Mouse (Mus musculus): ENCODE data around the gene Chmp4b. TPM values are rescaled to one million over a fixed set of nuclear protein-coding genes. Genes with fewer than 3 reads are reported as not detected.

The Chmp4b gene
- polyA plus RNA-seq, 1 experiment from 2014 or later = 9.9 TPM

- H3K9ac ChIP-seq (ENCODE audit: low read depth, low read length) = peak overlapping the region; percentile 3; the same call in 1 of the 2 replicates
- no peaks in the 10 kb centered on the region for H3K9me3 ChIP-seq (replicated peaks; ENCODE audit: control insufficient read depth, low read length)
- H3K36me3 ChIP-seq (ENCODE audit: control insufficient read depth, insufficient read depth) = no peaks in the 10 kb centered on the region
- peak overlapping the region; percentile 43; the same call in 1 of the 2 replicates for H3K27ac ChIP-seq (ENCODE audit: low read length)
- H3K4me1 ChIP-seq (ENCODE audit: control insufficient read depth, low read depth, low read length) = peaks cover 36% of the 10 kb centered on the region
- WGBS (ENCODE audit: insufficient replicate concordance) = 21% methylated on average over 5 of the region's 5 CpGs
- H3K4me2 ChIP-seq (ENCODE audit: low read depth, low read length) = peak overlapping the region; percentile 94
- no peak overlapping the region for H3K4me3 ChIP-seq (ENCODE audit: low read depth, low read length)
- no peak for ATAC-seq (ENCODE audit: low read depth)
- no peaks in the 10 kb centered on the region for H3K27me3 ChIP-seq (ENCODE audit: control insufficient read depth, insufficient read depth, low read depth, low read length)
These were observed 35.8 kb upstream of the Chmp4b start for GRCm38 (mm10) chr2:154615674-154616073.

GRCm38 (mm10) chr2:154617061-154617460 lies 34.4 kb upstream of the Chmp4b start:
- Histone ChIP-seq H3K4me2 (ENCODE audit: low read depth, low read length) (no peak overlapping the region), H3K9ac (ENCODE audit: low read depth, low read length) (no peak overlapping the region), H3K4me3 (ENCODE audit: low read depth, low read length) (no peak overlapping the region), H3K4me1 (ENCODE audit: control insufficient read depth, low read depth, low read length) (peaks cover 31% of the 10 kb centered on the region), H3K36me3 (ENCODE audit: control insufficient read depth, insufficient read depth) (no peaks in the 10 kb centered on the region), H3K9me3 (replicated peaks; ENCODE audit: control insufficient read depth, low read length) (no peaks in the 10 kb centered on the region), H3K27me3 (ENCODE audit: control insufficient read depth, insufficient read depth, low read depth, low read length) (no peaks in the 10 kb centered on the region), H3K27ac (ENCODE audit: low read length) (no peak overlapping the region)
- ATAC-seq (ENCODE audit: low read depth) = no peak
- 85% methylated on average over 3 of the region's 3 CpGs for WGBS (ENCODE audit: insufficient replicate concordance)

GRCm38 (mm10) chr2:154621684-154622083 lies 29.8 kb upstream of the Chmp4b start:
- H3K9me3 ChIP-seq (replicated peaks; ENCODE audit: control insufficient read depth, low read length) = 0 out of 2 replicates have a peak, but pooled peaks cover 2% of the 10 kb centered on the region
- H3K4me3 ChIP-seq (ENCODE audit: low read depth, low read length) = no peak overlapping the region
- no peaks in the 10 kb centered on the region for H3K27me3 ChIP-seq (ENCODE audit: control insufficient read depth, insufficient read depth, low read depth, low read length)
- ATAC-seq (ENCODE audit: low read depth) = peak; percentile 51
- no peaks in the 10 kb centered on the region; the same call in 1 of the 2 replicates for H3K36me3 ChIP-seq (ENCODE audit: control insufficient read depth, insufficient read depth)
- 60% methylated on average over 5 of the region's 5 CpGs for WGBS (ENCODE audit: insufficient replicate concordance)
- H3K27ac ChIP-seq (ENCODE audit: low read length) = no peak overlapping the region
- no peak overlapping the region for H3K4me2 ChIP-seq (ENCODE audit: low read depth, low read length)
- H3K4me1 ChIP-seq (ENCODE audit: control insufficient read depth, low read depth, low read length) = no peaks in the 10 kb centered on the region; the same call in 1 of the 2 replicates
- H3K9ac ChIP-seq (ENCODE audit: low read depth, low read length) = no peak overlapping the region; the same call in 1 of the 2 replicates

- no peak overlapping the region for H3K27ac ChIP-seq (ENCODE audit: low read length)
- H3K27me3 ChIP-seq (ENCODE audit: control insufficient read depth, insufficient read depth, low read depth, low read length) = no peaks in the 10 kb centered on the region
- ATAC-seq (ENCODE audit: low read depth) = no peak
- peaks cover 6% of the 10 kb centered on the region; the same call in 1 of the 2 replicates for H3K36me3 ChIP-seq (ENCODE audit: control insufficient read depth, insufficient read depth)
- 0 out of 2 replicates have a peak, but pooled peaks cover 2% of the 10 kb centered on the region for H3K9me3 ChIP-seq (replicated peaks; ENCODE audit: control insufficient read depth, low read length)
- H3K4me3 ChIP-seq (ENCODE audit: low read depth, low read length) = no peak overlapping the region
- H3K4me2 ChIP-seq (ENCODE audit: low read depth, low read length) = no peak overlapping the region
- no peak overlapping the region for H3K9ac ChIP-seq (ENCODE audit: low read depth, low read length)
- H3K4me1 ChIP-seq (ENCODE audit: control insufficient read depth, low read depth, low read length) = no peaks in the 10 kb centered on the region
These were observed 27.4 kb upstream of the Chmp4b start for GRCm38 (mm10) chr2:154624137-154624536.

GRCm38 (mm10) chr2:154630531-154630930 lies 21.0 kb upstream of the Chmp4b start:
- Histone ChIP-seq H3K4me2 (ENCODE audit: low read depth, low read length) (peak overlapping the region; percentile 48), H3K4me1 (ENCODE audit: control insufficient read depth, low read depth, low read length) (peaks cover 33% of the 10 kb centered on the region), H3K27me3 (ENCODE audit: control insufficient read depth, insufficient read depth, low read depth, low read length) (no peaks in the 10 kb centered on the region), H3K4me3 (ENCODE audit: low read depth, low read length) (peak overlapping the region; percentile 71), H3K27ac (ENCODE audit: low read length) (peak overlapping the region; percentile 36), H3K36me3 (ENCODE audit: control insufficient read depth, insufficient read depth) (peaks cover 16% of the 10 kb centered on the region), H3K9ac (ENCODE audit: low read depth, low read length) (peak overlapping the region; percentile 76), H3K9me3 (replicated peaks; ENCODE audit: control insufficient read depth, low read length) (no peaks in the 10 kb centered on the region)
- ATAC-seq (ENCODE audit: low read depth) = no peak
- 76% methylated on average over 5 of the region's 5 CpGs for WGBS (ENCODE audit: insufficient replicate concordance)

GRCm38 (mm10) chr2:154632203-154632780 lies 19.2 kb upstream of the Chmp4b start:
- H3K9me3 ChIP-seq (replicated peaks; ENCODE audit: control insufficient read depth, low read length) = no peaks in the 10 kb centered on the region
- H3K27ac ChIP-seq (ENCODE audit: low read length) = peak overlapping the region; percentile 100
- 23% methylated on average over 16 of the region's 16 CpGs for WGBS (ENCODE audit: insufficient replicate concordance)
- H3K9ac ChIP-seq (ENCODE audit: low read depth, low read length) = peak overlapping the region; percentile 76
- peak overlapping the region; percentile 71 for H3K4me3 ChIP-seq (ENCODE audit: low read depth, low read length)
- H3K27me3 ChIP-seq (ENCODE audit: control insufficient read depth, insufficient read depth, low read depth, low read length) = no peaks in the 10 kb centered on the region
- peak overlapping the region; percentile 48 for H3K4me2 ChIP-seq (ENCODE audit: low read depth, low read length)
- H3K4me1 ChIP-seq (ENCODE audit: control insufficient read depth, low read depth, low read length) = peaks cover 37% of the 10 kb centered on the region
- peaks cover 16% of the 10 kb centered on the region for H3K36me3 ChIP-seq (ENCODE audit: control insufficient read depth, insufficient read depth)
- peak; percentile 85 for ATAC-seq (ENCODE audit: low read depth)

- peak overlapping the region; percentile 100 for H3K27ac ChIP-seq (ENCODE audit: low read length)
- H3K4me1 ChIP-seq (ENCODE audit: control insufficient read depth, low read depth, low read length) = peaks cover 37% of the 10 kb centered on the region
- peak overlapping the region; percentile 63 for H3K9ac ChIP-seq (ENCODE audit: low read depth, low read length)
- H3K4me3 ChIP-seq (ENCODE audit: low read depth, low read length) = peak overlapping the region; percentile 71
- peaks cover 3% of the 10 kb centered on the region for H3K9me3 ChIP-seq (replicated peaks; ENCODE audit: control insufficient read depth, low read length)
- peaks cover 21% of the 10 kb centered on the region for H3K36me3 ChIP-seq (ENCODE audit: control insufficient read depth, insufficient read depth)
- WGBS (ENCODE audit: insufficient replicate concordance) = 55% methylated on average over 5 of the region's 5 CpGs
- H3K4me2 ChIP-seq (ENCODE audit: low read depth, low read length) = peak overlapping the region; percentile 48
- peak; percentile 43 for ATAC-seq (ENCODE audit: low read depth)
- no peaks in the 10 kb centered on the region for H3K27me3 ChIP-seq (ENCODE audit: control insufficient read depth, insufficient read depth, low read depth, low read length)
These were observed 18.3 kb upstream of the Chmp4b start for GRCm38 (mm10) chr2:154633039-154633742.

DNA sequence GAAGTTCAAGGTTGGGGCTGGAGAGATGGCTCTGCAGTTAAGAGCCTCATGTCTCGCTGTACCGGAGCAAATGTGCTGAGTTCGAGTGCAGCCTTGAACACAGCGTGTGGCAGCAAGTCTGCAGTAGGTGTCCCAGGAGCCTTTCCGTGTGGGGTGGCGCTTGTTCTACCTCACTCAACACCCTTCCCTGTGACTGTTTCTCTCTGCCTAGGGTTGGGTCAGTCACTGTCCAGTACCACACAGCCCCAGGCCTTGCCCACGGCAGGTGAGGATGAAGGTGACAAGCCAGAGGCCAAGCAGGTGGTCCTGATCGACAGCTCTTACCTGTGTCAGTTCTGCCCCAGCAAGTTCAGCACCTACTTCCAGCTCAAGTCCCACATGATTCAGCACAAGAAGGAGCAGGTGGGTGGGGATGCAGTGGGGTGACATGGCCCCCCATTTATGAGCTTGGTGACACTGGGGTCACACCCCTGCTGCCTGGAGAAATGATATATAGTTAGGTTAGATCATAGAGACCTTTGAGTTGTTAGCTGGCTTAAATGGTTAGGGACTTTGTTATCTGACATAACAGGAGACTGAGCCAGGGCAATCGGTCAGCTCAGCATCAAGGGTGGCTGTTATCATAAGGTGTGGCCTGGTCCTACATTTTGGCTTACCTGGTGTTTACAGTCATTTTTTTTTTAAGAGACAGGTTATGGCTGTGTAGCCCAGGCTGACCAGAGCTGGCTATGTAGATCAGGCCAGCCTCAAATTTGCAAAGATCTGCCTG lies 17.4 kb upstream of the Chmp4b start:
- Histone ChIP-seq H3K4me3 (ENCODE audit: low read depth, low read length) (peak overlapping the region; percentile 71), H3K27me3 (ENCODE audit: control insufficient read depth, insufficient read depth, low read depth, low read length) (no peaks in the 10 kb centered on the region), H3K4me2 (ENCODE audit: low read depth, low read length) (peak overlapping the region; percentile 48), H3K27ac (ENCODE audit: low read length) (peak overlapping the region; percentile 100), H3K4me1 (ENCODE audit: control insufficient read depth, low read depth, low read length) (peaks cover 37% of the 10 kb centered on the region), H3K36me3 (ENCODE audit: control insufficient read depth, insufficient read depth) (peaks cover 20% of the 10 kb centered on the region), H3K9me3 (replicated peaks; ENCODE audit: control insufficient read depth, low read length) (peaks cover 4% of the 10 kb centered on the region), H3K9ac (ENCODE audit: low read depth, low read length) (peak overlapping the region; percentile 63)
- 66% methylated on average over 9 of the region's 9 CpGs for WGBS (ENCODE audit: insufficient replicate concordance)
- ATAC-seq (ENCODE audit: low read depth) = peak; percentile 47
